Comparison of ENCODE assay signal across 7 mouse cellular contexts in the genomic region with DNA sequence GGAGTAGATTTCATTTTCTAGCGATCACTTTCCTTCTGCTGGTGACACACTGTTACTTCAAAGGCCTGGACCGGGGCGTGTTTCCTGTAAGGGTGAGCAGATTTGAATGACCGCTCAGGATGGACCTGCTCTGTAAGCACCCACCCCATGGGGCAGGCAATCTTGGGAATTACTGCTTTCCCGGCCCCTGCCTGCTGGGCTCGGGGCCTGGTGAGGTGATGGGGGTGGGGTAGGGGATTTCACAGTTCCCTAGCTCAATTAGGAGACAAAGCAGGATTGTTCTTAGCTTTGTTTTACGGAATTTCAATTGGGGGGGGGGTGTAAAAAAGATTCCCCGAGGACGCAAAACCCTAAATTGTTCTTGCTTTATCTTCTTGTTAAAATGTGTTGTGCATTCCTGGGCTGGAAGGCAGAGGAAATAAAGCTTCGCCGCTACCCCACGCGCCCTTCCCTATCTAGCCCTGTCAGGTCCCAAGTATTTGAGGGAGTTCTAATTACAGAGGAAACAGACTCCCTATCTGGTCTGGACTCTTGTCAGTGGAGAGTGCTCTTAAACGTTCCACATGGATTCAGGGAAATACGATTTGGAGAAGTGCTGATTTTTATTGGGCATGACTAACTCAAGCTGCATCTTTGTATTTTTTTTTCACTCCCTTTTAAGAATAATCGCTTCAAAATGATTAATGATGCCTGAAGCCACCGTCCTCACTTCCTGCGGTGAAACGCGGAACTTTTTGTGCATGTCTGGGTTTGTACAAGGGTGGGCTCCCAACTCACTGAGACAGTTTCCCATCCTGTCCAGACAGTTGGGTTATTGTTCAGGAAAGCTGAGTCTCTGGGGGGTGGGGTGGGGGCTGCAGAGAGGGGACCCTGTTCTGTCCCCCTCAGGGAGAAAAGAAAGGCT.
DNase-seq lines count a peak whose midpoint lies in the region; ATAC-seq and TF ChIP-seq lines count a peak whose summit lies in the region.

No protein-coding gene starts in this region.

- no peaks in the 10 kb centered on the region for H3K9me3 ChIP-seq in heart, embryonic 15.5 days (replicated peaks)
- H3K9me3 ChIP-seq in limb, embryonic 14.5 days (ENCODE audit: control insufficient read depth, low read length), result no peaks in the 10 kb centered on the region
- H3K9me3 ChIP-seq in stomach, embryonic 16.5 days (replicated peaks; ENCODE audit: control insufficient read depth, low read length), result no peaks in the 10 kb centered on the region

- intact Hi-C loops in gastrocnemius, postnatal 36 days (cut with DNase I), result no loop called here
- intact Hi-C loops in left cerebral cortex, postnatal 14 days (cut with DNase I), result loop anchor here (5.0 kb wide), 1 partner anchor 193 kb away; a partner anchor contains a TSS

- peaks cover 33% of the 10 kb centered on the region for H3K4me1 ChIP-seq in heart, embryonic 15.5 days (replicated peaks)
- peaks cover 36% of the 10 kb centered on the region for H3K4me1 ChIP-seq in limb, embryonic 14.5 days (ENCODE audit: control insufficient read depth, insufficient read depth, low read length)
- peaks cover 27% of the 10 kb centered on the region for H3K4me1 ChIP-seq in stomach, embryonic 16.5 days (ENCODE audit: control insufficient read depth, insufficient read depth, low read length)

- peaks cover 5% of the 10 kb centered on the region; the same call in 1 of the 2 replicates for H3K27me3 ChIP-seq in heart, embryonic 15.5 days
- H3K27me3 ChIP-seq in limb, embryonic 14.5 days (ENCODE audit: control insufficient read depth, insufficient read depth, low read length), result no peaks in the 10 kb centered on the region
- H3K27me3 ChIP-seq in stomach, embryonic 16.5 days (ENCODE audit: control insufficient read depth, insufficient read depth, low read length), result no peaks in the 10 kb centered on the region

- H3K9ac ChIP-seq in heart, embryonic 15.5 days, result peak overlapping the region; percentile 49
- peak overlapping the region; percentile 47 for H3K9ac ChIP-seq in limb, embryonic 14.5 days (ENCODE audit: low read depth, low read length, severe bottlenecking)
- H3K9ac ChIP-seq in stomach, embryonic 16.5 days (ENCODE audit: low read length), result peak overlapping the region; percentile 70

- peak; percentile 65 for DNase-seq in Muller cell, postnatal 12 days (ENCODE audit: inconsistent ontology term)
- DNase-seq in embryo, embryonic 10 days (ENCODE audit: low spot score), result peak; percentile 73
- DNase-seq in limb, embryonic 14.5 days (ENCODE audit: low spot score), result no peak
- no peak for DNase-seq in gastrocnemius, postnatal 36 days
- DNase-seq in left cerebral cortex, postnatal 14 days (ENCODE audit: low spot score in 2 of 2), result no peak

- 4% methylated on average over 20 of the region's 20 CpGs for WGBS in heart, embryonic 15.5 days
- 5% methylated on average over 20 of the region's 20 CpGs for WGBS in limb, embryonic 14.5 days
- WGBS in stomach, embryonic 16.5 days, result 15% methylated on average over 20 of the region's 20 CpGs

- H3K36me3 ChIP-seq in heart, embryonic 15.5 days, result no peaks in the 10 kb centered on the region
- no peaks in the 10 kb centered on the region for H3K36me3 ChIP-seq in limb, embryonic 14.5 days (ENCODE audit: control insufficient read depth, insufficient read depth, low read length)
- no peaks in the 10 kb centered on the region for H3K36me3 ChIP-seq in stomach, embryonic 16.5 days (ENCODE audit: control insufficient read depth, insufficient read depth, low read length)

- peak overlapping the region; percentile 79 for H3K4me2 ChIP-seq in heart, embryonic 15.5 days
- peak overlapping the region; percentile 79 for H3K4me2 ChIP-seq in limb, embryonic 14.5 days (replicated peaks; ENCODE audit: low read depth, low read length, severe bottlenecking)
- peak overlapping the region; percentile 84 for H3K4me2 ChIP-seq in stomach, embryonic 16.5 days (ENCODE audit: low read depth, low read length)

- ATAC-seq in heart, embryonic 15.5 days (replicated peaks; ENCODE audit: insufficient number of reproducible peaks, insufficient read depth, low FRiP score, low read depth), result peak; percentile 83
- ATAC-seq in limb, embryonic 14.5 days (ENCODE audit: low FRiP score, low read depth), result no peak
- peak; percentile 19; the same call in 1 of the 2 replicates for ATAC-seq in stomach, embryonic 16.5 days (ENCODE audit: insufficient read depth, low FRiP score)

- peak overlapping the region; percentile 46 for H3K4me3 ChIP-seq in heart, embryonic 15.5 days
- peak overlapping the region; percentile 38 for H3K4me3 ChIP-seq in limb, embryonic 14.5 days (replicated peaks; ENCODE audit: low read length)
- peak overlapping the region; percentile 49 for H3K4me3 ChIP-seq in stomach, embryonic 16.5 days (replicated peaks; ENCODE audit: low read length)

- TF ChIP-seq POLR2A in limb, embryonic 14.5 days (IDR thresholded peaks at IDR 0.05; ENCODE audit: borderline replicate concordance, extremely low read depth, insufficient read depth, insufficient read length), result no peak

- H3K27ac ChIP-seq in heart, embryonic 15.5 days, result peak overlapping the region; percentile 75
- no peak overlapping the region for H3K27ac ChIP-seq in limb, embryonic 14.5 days (replicated peaks; ENCODE audit: low read depth, low read length)
- peak overlapping the region; percentile 64 for H3K27ac ChIP-seq in stomach, embryonic 16.5 days (ENCODE audit: low read length)

Comparison
In these comparisons a context has a peak if more than half of its experiments do, and no peak if none do; other contexts are left out.
1. DNase-seq: peak in Muller cell, postnatal 12 days (single experiment) and embryo, embryonic 10 days (single experiment); none in limb, embryonic 14.5 days (single experiment), gastrocnemius, postnatal 36 days (0 of 2) and left cerebral cortex, postnatal 14 days (0 of 2).
2. Peak in every context shown above with its lines, with median percentiles within 50 percentile points of each other: H3K4me2 ChIP-seq, H3K4me3 ChIP-seq and H3K9ac ChIP-seq.